Mouse (Mus musculus) T-helper 17 cell (primary cell): ENCODE data around the gene Tbc1d14.

Source experiments
- in situ Hi-C, 2 experiments: fragments of 300-600 bp; cut with MboI, MseI; formaldehyde crosslinking; loops; 1 replicate in 1 of 2; 2 replicates in 1 of 2; pipeline ENCODE4 v1.15.1; 2025; ENCODE audit warnings: high pct_unique_total_duplicates in 2 of 2

The Tbc1d14 gene

DNA sequence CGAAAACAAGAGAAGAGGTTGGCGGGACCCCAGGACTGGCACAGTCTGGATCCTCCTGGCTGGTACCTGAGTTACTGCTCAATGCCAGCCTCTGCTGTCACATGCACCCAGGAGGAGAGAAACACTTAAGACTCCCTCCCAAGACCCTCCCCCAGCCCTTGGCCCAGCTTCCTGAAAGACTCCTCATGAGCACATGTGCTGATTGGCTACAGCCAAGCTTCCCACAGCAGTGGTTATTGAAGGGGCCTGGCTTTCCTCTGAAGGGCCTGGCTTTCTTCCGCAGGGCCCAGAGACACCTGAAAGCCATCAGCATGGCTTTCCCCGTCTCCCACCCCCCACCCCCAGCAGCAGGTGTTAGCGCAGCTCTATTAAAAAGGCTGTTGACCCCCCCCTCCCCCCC lies at the start of gene Tbc1d14:
Gene Tbc1d14 (minus strand): TSS at position 101 of the 400 bp plus-strand sequence.
- in situ Hi-C loops: no loop called here

DNA sequence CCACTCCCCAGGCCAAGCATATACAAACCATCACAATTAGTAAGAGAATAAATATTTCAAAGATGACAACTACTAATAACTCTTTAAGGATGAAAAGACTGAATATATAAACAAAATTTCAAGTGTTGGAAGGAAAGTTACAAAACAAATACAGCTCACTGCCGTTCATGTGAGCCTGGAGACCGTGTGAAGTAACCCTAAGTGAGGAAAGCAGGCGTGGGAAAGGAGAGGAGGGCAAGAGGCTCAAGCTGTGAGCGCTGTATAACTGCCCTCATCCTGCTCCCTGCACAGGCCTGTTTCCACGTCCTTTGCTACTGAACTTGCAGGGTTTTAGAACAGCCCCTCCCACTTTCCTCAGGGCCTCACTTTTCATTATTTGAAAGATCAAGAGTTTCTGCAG lies 32.5 kb upstream of the Tbc1d14 start:
- in situ Hi-C loops: loop anchor here in 1 of 2 experiments (5.0 to 10.0 kb wide), 2 partner anchors 42 to 491 kb away; no protein-coding TSS in a partner anchor

DNA sequence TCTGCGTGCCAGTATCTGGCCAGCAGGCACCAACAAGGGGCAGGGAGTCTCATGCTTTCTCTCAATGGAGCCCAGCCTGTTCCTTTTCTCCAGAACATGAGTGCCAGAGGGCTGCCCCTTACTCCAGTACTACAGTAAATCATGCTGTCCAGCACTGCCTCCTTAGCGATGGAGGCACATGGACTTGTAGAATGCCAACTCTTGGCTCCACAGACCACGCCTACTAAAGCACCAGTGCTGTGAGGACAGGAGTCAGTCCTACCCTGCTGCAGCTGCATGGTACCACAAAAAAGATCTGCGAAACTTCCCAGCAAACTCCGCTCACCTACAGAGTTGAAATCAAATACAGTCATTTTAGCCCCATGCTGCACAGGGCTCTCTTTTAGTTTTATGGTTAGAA lies 30.6 kb upstream of the Tbc1d14 start:
- in situ Hi-C loops: loop anchor here in 1 of 2 experiments (10.0 kb wide), 1 partner anchor 489 kb away; no protein-coding TSS in a partner anchor

DNA sequence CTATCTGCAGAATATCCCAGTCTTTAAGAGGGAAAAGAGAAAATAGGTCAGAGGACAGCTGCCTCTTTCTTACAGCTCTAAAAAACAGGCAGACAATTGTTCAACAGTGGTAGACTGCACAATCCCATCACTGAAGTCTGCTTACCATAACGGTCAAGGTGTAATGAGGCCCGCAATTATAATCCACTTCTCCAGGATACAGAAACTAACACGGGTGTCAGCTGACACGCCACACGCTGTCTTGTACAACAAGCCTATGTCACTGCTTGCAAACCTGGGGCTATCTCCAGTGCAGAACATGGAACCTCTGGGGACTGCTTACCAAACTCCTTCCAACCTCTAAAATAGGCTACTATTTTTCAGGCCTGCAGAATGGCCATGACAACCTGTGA lies 28.0 kb upstream of the Tbc1d14 start:
- in situ Hi-C loops: loop anchor here in 1 of 2 experiments (10.0 kb wide), 1 partner anchor 486 kb away; no protein-coding TSS in a partner anchor

DNA sequence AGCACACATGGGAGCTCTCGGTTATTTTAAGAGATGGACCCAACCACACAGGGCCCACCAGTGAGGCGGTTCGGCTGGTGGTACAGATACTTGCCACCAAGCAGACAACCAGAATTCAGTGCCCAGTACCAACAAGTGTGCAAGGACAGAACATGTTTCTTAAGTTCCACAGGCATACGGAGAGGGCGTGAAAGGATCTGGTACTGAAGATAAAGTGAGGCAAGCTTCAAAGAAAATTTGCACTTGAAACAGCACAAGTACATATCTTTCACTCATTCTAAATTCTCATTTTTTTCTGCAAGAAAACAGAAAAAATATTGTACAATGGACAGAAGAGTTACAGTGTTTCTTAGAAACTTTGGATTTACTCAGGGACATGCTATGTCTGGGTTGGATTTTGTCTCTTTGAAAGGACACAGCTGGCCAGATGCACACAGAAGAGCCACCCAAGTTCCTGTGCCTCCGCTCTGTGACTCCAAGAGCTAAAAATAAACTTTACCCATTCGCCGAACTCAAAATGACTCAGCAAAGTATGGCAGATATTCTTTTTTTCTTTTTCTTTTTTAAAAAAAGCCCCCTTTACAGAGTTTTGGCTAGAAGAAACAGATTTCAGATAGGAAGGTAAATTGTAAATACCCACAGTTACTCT lies 27.5 kb upstream of the Tbc1d14 start:
- in situ Hi-C loops: loop anchor here in 1 of 2 experiments (10.0 kb wide), 1 partner anchor 486 kb away; no protein-coding TSS in a partner anchor

DNA sequence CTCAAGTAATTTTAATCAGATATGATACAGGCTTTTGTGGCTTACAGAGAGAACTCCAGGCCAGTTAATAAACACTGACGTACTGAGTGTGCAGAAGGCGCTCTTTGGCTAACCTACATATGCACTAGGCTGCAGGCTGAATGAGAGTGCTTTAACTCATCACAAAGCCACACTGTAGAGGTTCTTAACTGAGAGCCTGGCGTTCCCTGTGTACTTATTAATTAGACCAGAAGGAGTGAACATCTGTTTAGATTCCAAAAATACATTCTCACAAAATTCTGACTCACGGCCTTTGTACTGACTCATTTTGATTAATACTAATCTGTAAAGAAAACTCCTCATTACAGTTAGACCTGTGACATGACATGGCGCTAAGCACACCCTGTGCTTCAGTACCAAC lies 25.8 kb upstream of the Tbc1d14 start:
- in situ Hi-C loops: no loop called here

DNA sequence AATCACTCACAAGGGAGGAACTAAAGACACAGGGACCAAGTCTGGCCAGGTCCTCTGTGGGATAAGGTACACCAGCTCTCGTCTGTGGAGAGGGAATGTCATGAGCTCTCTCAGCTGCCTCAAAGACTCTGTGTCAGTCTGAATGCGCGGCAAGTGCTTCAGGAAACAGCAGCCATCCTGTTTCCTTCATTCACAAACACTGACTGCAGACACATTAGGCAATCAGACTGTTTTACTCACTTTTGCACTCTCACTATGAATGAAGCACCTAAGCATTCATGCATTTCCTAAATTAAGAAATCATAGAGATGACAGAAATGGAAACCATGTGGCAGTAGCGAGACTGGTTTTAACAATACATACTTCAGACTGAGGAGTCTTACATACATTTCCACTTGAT lies 25.3 kb upstream of the Tbc1d14 start:
- in situ Hi-C loops: no loop called here

DNA sequence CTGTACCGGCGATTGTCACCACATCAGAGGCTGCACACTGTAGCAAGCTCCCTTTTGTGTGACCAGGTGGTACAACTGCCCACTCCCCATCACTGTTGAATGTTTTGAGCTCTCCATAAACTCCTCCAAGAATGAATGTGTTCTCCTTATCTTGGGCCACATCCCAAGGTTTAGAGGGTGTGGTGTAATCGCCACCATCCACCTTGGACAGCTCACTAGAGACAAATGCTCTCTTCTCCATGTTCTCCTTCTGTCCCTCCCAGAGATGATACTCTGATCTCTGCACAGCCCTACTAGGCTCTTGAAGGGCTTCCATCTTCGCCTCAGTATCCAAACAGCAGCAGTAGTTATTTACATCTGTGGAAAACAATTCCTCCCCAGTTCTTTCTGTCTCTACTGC lies 21.0 kb upstream of the Tbc1d14 start:
- in situ Hi-C loops: no loop called here

DNA sequence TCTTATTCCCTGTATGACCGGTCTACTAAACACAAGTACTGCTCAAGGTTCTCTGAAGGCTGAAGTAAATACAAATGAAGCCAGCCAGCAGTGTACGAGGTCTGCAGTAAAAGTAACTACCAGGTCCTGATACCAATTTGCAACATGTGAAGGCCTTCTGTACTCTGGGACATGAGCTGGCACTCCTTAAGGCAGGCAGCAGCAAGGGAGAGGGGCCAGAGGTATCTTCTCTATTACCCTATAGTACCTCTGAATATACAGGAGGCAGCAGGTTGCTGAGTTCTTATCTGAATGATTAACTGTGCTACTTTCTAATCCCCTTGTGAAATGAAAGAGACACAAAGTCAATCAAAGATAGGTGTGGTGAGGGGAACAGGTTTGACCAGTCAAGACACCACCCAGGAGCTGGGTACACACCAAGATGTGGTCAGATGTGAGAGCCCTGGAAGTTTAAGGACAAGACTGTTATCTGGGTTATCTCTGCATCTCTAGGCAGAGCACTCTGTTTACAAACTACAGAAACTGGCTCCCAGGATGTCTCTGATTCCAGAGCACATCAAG lies 15.9 kb upstream of the Tbc1d14 start:
- in situ Hi-C loops: no loop called here

DNA sequence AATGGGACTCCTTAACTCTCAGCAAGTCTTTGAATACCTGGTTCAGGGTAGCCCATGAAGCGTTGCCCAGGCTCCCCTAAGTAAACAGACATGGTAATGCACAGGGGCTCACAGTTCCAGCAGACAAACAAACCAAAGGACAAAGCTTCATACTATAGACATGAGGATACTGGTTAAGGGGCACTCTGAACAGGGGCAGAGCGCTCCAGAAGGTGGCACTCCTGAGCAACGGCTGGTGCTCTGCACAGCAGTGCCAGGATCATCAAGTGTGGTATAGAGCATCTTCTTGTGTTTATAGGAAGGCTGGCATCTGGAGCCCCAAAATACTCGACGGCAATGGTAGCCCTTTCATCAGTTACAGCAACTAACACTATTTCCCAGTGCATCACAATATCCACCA lies 10.0 kb upstream of the Tbc1d14 start:
- in situ Hi-C loops: loop anchor here (5.0 kb wide), 3 partner anchors 79 to 139 kb away; no protein-coding TSS in a partner anchor

DNA sequence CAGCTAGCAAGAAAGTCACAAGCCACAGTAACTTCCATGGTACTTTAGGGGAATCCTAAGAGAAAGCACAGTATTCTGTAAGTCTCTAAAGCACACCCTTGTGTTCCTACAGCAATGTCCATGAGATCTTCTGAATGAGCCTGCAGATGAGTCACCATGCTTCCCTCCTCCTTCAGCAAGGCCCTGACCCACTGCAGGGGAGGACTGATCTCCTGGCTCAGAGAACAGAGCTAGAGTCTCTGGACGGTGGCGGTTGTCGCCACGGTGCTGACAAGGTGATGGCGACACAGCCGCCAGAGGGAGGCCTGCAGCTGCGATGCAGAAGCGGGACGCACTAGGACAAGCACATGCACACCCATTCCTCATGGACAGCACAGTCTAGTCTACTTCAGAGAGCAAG lies 9.0 kb upstream of the Tbc1d14 start:
- in situ Hi-C loops: loop anchor here (5.0 kb wide), 3 partner anchors 80 to 140 kb away; no protein-coding TSS in a partner anchor

DNA sequence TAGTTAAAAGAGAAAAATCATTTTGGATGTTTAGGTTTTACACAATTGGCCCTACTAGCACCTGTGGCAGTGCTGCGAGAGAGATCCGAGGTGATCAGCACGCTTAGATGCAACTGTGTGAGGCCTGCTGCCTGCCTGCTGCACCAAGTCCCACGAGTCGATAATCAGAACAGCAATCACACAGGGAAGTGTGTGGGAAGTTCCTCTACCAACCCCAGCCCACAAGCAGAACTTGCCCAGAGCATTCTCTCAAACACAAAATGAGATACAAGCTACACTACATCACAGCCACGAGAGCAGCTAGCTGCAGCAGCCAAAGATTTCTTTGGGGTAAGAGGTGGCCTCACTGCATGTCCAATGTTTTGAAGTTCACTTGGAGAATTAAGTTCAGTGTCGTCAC lies 8.4 kb upstream of the Tbc1d14 start:
- in situ Hi-C loops: loop anchor here (5.0 kb wide), 3 partner anchors 81 to 141 kb away; no protein-coding TSS in a partner anchor

DNA sequence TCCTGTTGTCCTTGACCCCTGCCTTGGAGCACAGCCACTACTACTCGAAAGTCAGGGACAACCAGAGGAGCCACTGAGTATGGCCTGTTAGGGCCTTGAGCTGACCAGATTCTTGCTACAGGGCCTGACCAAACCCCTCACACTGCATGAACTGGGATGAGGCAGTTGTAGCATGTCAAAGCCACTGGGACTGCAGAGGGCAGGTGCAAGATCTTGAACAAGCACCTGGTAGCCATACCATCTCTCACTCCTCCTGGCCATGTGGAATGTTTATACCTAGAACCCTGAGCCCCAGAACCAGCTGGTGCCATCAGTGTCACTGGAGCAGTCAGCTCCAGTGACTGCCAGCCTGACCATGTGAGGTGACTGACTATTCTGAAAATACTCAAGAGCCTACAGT lies 5.8 kb upstream of the Tbc1d14 start:
- in situ Hi-C loops: no loop called here

DNA sequence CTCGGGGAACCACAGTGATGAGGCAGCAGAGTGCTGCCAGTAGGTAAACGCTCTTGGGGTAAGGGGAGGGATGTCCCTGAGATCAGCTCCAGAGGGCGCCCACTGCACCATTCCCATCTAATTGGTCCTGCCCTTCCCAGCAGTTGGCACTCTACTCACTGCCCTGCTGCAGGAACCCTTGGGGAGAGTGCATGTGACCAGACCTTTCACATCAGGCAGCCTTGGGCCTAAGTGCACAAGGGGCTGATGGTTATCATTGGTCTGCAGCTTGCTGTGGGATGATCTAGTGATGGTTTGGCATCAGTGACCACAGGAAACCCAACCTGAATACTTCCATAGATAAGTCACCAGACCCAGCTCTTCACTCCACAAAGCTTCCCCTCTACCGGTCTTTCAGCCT lies 4.6 kb upstream of the Tbc1d14 start:
- in situ Hi-C loops: no loop called here

DNA sequence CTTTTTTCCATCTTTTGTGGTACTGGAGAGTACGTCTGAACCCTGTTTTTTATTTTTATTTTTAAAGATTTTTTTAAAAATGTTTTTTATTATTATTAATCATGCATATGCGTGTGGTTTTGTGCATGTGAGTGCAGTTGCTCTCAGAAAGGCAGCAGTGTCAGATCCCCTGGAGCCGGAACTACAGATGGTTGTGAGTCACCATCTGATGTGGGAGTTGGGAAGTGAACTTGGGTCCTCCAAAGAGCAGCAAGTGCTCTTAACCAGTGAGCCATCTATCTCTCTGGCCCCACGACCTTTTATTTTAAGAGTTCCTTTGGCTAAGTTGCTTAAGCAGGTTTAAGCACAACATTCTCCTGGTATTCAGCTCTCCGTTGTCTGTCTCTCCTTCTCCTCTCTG lies 3.1 kb upstream of the Tbc1d14 start:
- in situ Hi-C loops: no loop called here

DNA sequence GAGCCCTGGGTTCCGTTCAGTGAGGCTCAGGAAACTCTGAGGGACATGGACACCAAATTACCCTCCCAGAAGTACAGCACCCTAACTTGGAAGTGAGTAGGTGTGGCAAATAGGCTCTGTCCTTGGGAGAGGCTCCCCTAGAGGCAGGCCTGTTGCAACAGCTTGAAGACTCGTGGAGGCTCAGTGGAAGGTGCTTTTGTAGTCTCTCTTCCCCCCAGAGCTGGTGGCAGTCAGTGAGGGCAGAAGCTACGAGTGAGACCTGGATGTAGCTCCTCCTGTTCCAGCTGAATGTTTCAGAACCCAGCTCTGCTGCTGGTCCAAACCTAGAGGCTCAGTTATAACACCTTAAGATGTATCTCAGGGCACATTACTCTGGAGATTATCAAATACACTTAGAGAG lies 2.0 kb upstream of the Tbc1d14 start:
- in situ Hi-C loops: no loop called here

DNA sequence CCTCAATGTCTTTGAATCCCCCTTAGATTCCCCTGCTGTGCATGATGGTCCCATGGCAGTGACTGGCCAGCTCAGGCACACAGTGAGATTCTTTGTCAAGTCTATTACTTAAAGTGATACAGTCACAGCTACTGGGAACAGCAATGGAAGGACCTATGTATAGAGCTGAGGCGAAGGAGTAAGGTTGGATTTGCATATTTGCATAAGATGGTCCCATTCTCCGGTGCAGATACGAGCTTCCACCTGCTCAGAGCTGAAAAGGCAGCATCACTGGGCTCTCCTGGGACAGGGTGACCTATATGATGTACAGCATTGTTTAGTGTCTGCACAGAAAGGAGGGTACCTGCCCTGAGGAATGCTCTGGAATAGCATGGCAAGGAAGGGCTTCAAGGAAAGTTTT lies 1.3 kb upstream of the Tbc1d14 start:
- in situ Hi-C loops: no loop called here

DNA sequence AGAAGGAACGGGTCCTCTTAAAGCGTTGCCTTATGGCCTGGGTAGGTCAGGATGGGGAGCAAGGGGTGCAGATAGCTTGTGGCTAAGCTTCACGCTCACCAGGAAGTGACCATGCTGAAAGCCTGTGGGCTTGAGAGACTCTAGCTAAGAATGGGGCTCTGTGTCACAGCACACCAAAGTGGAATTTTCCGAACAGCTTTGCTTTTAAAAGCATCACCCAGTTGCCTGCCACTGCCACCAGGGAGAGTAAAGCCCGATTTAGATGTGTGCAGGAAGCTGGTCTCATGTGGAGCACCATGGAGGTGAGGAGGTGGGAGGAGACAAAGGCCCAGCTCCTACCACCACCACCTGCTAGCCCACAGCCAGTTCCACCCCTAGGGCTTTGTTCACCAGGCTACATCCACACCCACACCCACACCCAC lies 2.6 kb downstream of the Tbc1d14 start:
- in situ Hi-C loops: no loop called here

DNA sequence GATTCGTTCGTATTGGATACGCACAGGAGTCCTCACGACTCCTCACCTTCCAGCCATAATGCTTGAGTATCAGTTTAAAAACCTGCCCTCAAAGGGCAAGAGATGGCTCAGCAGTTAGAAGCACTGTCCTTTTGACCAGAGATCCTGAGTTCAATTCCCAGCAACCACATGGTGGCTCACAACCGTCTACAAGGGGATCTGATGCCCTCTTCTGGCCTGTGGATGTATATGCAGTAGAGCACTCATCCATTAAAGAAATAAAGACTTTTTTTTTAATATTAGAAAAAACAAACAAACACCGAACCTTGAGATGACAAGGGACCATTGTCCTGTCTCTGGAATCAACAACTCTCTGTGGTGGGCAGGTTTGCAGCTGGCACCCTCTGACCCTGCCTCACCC lies 8.8 kb downstream of the Tbc1d14 start:
- in situ Hi-C loops: loop anchor here (5.0 kb wide), 3 partner anchors 57 to 122 kb away; partner anchors contain the start of genes Ccdc96 (in 1 of the 2), Grpel1 (in 1 of the 2) and Tada2b (in 1 of the 2)

DNA sequence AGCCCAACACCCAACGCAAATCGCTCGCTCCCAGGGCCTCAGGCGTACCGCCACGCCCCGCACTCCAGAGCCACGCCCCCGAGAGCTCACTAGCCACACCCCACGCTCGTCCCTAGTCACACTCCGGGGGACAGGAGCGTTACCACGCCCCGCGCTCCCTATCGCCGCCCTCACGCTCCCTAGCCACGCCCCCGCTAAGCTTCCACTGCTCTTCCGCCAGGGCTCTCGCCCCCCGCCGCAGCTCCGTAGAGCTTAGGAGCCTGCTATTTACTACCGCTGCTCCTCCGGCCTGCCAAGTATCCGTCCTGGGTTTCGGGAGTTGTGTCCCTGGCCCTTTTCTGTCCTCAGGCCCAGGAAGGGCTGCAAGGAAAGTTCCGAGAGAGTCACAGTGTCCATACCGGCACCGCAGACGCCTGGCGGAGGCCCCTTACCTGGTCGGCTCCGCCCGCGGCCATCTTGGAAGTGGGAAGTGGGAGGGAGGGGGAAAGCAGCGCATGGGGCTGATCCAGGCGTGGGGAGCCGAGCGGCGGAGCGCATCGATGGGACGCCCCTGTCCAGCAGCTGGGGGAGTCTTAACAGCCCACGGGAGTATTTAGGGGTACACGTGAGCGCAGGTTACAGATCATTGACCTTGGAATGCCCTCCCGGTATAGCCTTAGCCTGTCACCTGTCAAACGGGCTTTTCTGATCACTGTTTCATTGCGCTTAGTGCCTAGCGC lies 11.0 kb downstream of the Tbc1d14 start:
- in situ Hi-C loops: loop anchor here (5.0 kb wide), 3 partner anchors 55 to 120 kb away; partner anchors contain the start of genes Ccdc96 (in 1 of the 2), Grpel1 (in 1 of the 2) and Tada2b (in 1 of the 2)

DNA sequence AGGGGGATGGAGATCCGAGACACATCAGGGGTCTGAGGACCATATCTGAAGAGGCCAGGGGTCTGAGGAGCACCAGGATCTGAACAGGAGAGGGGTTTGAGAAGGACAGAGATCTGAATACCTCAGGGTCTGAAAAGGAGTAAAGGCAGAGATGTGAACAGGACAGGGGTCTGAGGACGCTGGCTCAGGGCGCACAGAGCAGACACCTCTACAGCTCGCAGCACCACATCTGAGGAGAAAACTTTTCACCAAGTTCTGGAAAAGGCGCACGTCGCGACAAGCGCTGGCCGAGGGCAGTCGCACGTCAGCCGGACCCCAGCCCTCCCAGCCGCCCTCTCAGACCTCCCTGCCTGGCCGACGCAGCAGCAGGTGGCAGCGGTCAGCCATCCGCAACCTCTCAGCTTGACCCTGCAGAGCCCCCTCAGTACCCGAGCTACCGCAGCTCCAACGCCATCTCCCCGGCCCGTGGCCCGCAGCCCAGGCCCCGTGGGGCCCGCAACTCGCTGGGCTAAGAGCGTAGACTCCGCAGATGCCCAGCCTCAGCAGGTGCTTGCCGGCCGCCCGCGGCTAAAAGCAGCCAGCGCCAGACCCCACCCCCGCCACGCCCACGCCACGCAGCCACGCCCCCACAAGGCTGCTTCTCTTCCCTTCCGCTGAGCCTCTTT lies 11.7 kb downstream of the Tbc1d14 start:
- in situ Hi-C loops: loop anchor here (5.0 kb wide), 3 partner anchors 54 to 119 kb away; partner anchors contain the start of genes Ccdc96 (in 1 of the 2), Grpel1 (in 1 of the 2) and Tada2b (in 1 of the 2)
